ENCODE assay signal across 8 mouse cellular contexts in the genomic region with DNA sequence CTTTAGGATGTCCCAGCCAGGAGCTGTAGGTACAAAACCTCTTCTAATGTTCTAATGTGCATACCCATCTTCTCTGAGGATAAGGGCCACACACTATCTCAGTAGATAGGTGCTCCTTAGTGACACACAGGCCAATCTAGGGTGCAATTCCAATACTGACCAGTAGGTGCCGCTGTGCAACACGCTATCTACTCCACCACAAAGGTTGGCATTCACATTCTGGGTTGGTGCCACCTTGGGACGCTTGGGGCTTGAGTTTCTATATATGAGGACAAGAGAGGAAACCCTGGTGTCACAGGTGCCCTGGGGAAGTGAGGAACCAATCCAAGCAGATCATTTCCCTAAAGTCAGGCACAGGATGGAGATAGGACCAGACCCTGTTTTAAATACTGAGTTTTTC. TPM values are rescaled to one million over a fixed set of nuclear protein-coding genes. Genes with fewer than 3 reads are reported as not detected.
DNase-seq lines count a peak whose midpoint lies in the region; ATAC-seq and TF ChIP-seq lines count a peak whose summit lies in the region.

No protein-coding gene starts in this region.

- no peak for TF ChIP-seq POLR2A in kidney, adult 2 months (IDR thresholded peaks at IDR 0.05; ENCODE audit: low read depth, low read length)

- TF ChIP-seq CTCF in gastrocnemius, adult 2 months (IDR thresholded peaks at IDR 0.05): no peak; the same call in 1 of the 2 replicates
- peak; percentile 98 for TF ChIP-seq CTCF in kidney, adult 2 months (conservative IDR thresholded peaks at IDR 0.05; ENCODE audit: insufficient read depth, insufficient read length, low read depth, low read length)

- 0 out of 2 replicates have a peak, but pooled peaks cover 4% of the 10 kb centered on the region for H3K4me1 ChIP-seq in kidney, embryonic 14.5 days (ENCODE audit: control insufficient read depth, insufficient read depth, low read length)
- H3K4me1 ChIP-seq in kidney, adult 2 months (ENCODE audit: control insufficient read depth, insufficient read depth, low read length): no peaks in the 10 kb centered on the region
- no peaks in the 10 kb centered on the region for H3K4me1 ChIP-seq in limb, embryonic 11.5 days (ENCODE audit: control insufficient read depth, insufficient read depth, low read length)
- no peaks in the 10 kb centered on the region for H3K4me1 ChIP-seq in stomach, embryonic 14.5 days (ENCODE audit: control insufficient read depth, insufficient read depth, low read length)

- H3K9me3 ChIP-seq in kidney, embryonic 14.5 days (ENCODE audit: control insufficient read depth, low read length): no peaks in the 10 kb centered on the region
- no peaks in the 10 kb centered on the region for H3K9me3 ChIP-seq in limb, embryonic 11.5 days (ENCODE audit: control insufficient read depth, low read length)
- no peaks in the 10 kb centered on the region for H3K9me3 ChIP-seq in stomach, embryonic 14.5 days (ENCODE audit: control insufficient read depth, low read depth, low read length)

- intact Hi-C loops in gastrocnemius, adult 2 months (cut with DNase I): loop anchor here (1.0 kb wide), 1 partner anchor 163 kb away; no protein-coding TSS in a partner anchor

- H3K4me3 ChIP-seq in kidney, embryonic 14.5 days (ENCODE audit: low read length): no peak overlapping the region
- no peak overlapping the region for H3K4me3 ChIP-seq in gastrocnemius, adult 2 months
- no peak overlapping the region for H3K4me3 ChIP-seq in kidney, adult 2 months (ENCODE audit: insufficient read depth, low read depth, low read length)
- H3K4me3 ChIP-seq in limb, embryonic 11.5 days (ENCODE audit: low read depth, low read length): no peak overlapping the region
- H3K4me3 ChIP-seq in stomach, embryonic 14.5 days (ENCODE audit: low read depth, low read length): no peak overlapping the region

- no peak overlapping the region for H3K27ac ChIP-seq in kidney, embryonic 14.5 days (ENCODE audit: low read depth, low read length)
- H3K27ac ChIP-seq in gastrocnemius, adult 2 months: no peak overlapping the region
- no peak overlapping the region for H3K27ac ChIP-seq in kidney, adult 2 months (ENCODE audit: insufficient read depth, low read depth, low read length)
- H3K27ac ChIP-seq in limb, embryonic 11.5 days (replicated peaks; ENCODE audit: low read depth, low read length): no peak overlapping the region
- H3K27ac ChIP-seq in stomach, embryonic 14.5 days (ENCODE audit: low read length): no peak overlapping the region

- H3K9ac ChIP-seq in kidney, embryonic 14.5 days (ENCODE audit: low read depth, low read length): no peak overlapping the region
- H3K9ac ChIP-seq in limb, embryonic 11.5 days (ENCODE audit: low read length): no peak overlapping the region
- H3K9ac ChIP-seq in stomach, embryonic 14.5 days (replicated peaks; ENCODE audit: low read depth, low read length): no peak overlapping the region

- H3K4me2 ChIP-seq in kidney, embryonic 14.5 days (replicated peaks; ENCODE audit: low read depth, low read length): no peak overlapping the region
- H3K4me2 ChIP-seq in limb, embryonic 11.5 days (ENCODE audit: low read depth, severe bottlenecking): no peak overlapping the region
- no peak overlapping the region for H3K4me2 ChIP-seq in stomach, embryonic 14.5 days (replicated peaks; ENCODE audit: low read depth, low read length)

- WGBS in kidney, embryonic 14.5 days: 6% methylated on average over 3 of the region's 3 CpGs
- 3% methylated on average over 3 of the region's 3 CpGs for WGBS in kidney, adult 2 months
- 8% methylated on average over 3 of the region's 3 CpGs for WGBS in limb, embryonic 11.5 days
- WGBS in stomach, embryonic 14.5 days: 6% methylated on average over 3 of the region's 3 CpGs

- DNase-seq in kidney, adult 18-20 months: peak; percentile 90
- peak; percentile 82 for DNase-seq in gastrocnemius, adult 2 months
- DNase-seq in kidney, adult 2 months: peak; percentile 87
- peak; percentile 91 for DNase-seq in limb, embryonic 11.5 days (ENCODE audit: low spot score)
- DNase-seq in neural tube, embryonic 10.5 days (ENCODE audit: extremely low spot score, low spot score): peak; percentile 87

- 0 out of 2 replicates have a peak, but pooled peaks cover 5% of the 10 kb centered on the region for H3K36me3 ChIP-seq in kidney, embryonic 14.5 days (ENCODE audit: control insufficient read depth, insufficient read depth, low read length)
- no peaks in the 10 kb centered on the region for H3K36me3 ChIP-seq in kidney, adult 2 months (ENCODE audit: control insufficient read depth, insufficient read depth, low read length)
- H3K36me3 ChIP-seq in limb, embryonic 11.5 days (ENCODE audit: control insufficient read depth, insufficient read depth, low read length): no peaks in the 10 kb centered on the region
- H3K36me3 ChIP-seq in stomach, embryonic 14.5 days (ENCODE audit: control insufficient read depth, insufficient read depth, low read length): peaks cover 3% of the 10 kb centered on the region; the same call in 1 of the 2 replicates

- ATAC-seq in kidney, embryonic 14.5 days (ENCODE audit: low FRiP score, low TSS enrichment): no peak
- peak; percentile 96 for ATAC-seq in common myeloid progenitor, adult 5-6 weeks (replicated peaks; ENCODE audit: low read depth, poor library complexity, severe bottlenecking)
- ATAC-seq in limb, embryonic 11.5 days (ENCODE audit: insufficient number of reproducible peaks, low FRiP score, low TSS enrichment, low read depth): no peak
- ATAC-seq in stomach, embryonic 14.5 days (ENCODE audit: insufficient number of reproducible peaks, insufficient read depth, low FRiP score, low read depth): 0 out of 2 replicates have a peak, but pooled peaks have one; percentile 42

- H3K27me3 ChIP-seq in kidney, embryonic 14.5 days (ENCODE audit: control insufficient read depth, insufficient read depth, low read length): no peaks in the 10 kb centered on the region
- no peaks in the 10 kb centered on the region for H3K27me3 ChIP-seq in kidney, adult 2 months (replicated peaks; ENCODE audit: control insufficient read depth, insufficient read depth, low read length)
- H3K27me3 ChIP-seq in limb, embryonic 11.5 days (ENCODE audit: control insufficient read depth, insufficient read depth, low read length): no peaks in the 10 kb centered on the region
- H3K27me3 ChIP-seq in stomach, embryonic 14.5 days (ENCODE audit: control insufficient read depth, insufficient read depth, low read length): no peaks in the 10 kb centered on the region

RNA-seq across cellular contexts. Expression of a gene that starts 56.1 kb away (rescaled TPM):
- polyA plus RNA-seq in kidney, embryonic 14.5 days (2014; fragmentation: Nextera tagmentation; extraction: Ambion mirVana): 0.14 TPM in 1 of 2 replicates, not detected in the other
- not detected in 2 replicates for total RNA-seq in common myeloid progenitor, adult 5-6 weeks (2017)
- total RNA-seq in gastrocnemius, adult 2 months (2021): not detected
- not detected in 2 replicates for polyA plus RNA-seq in kidney, adult 2 months (2012; rRNA removed)
- polyA plus RNA-seq in limb, embryonic 11.5 days (2014; fragmentation: Nextera tagmentation; extraction: Ambion mirVana): not detected in 2 replicates
- polyA plus RNA-seq in stomach, embryonic 14.5 days (2014; fragmentation: Nextera tagmentation; extraction: Ambion mirVana): 0.10 TPM in 1 of 2 replicates, not detected in the other

Comparison
In these comparisons a context has a peak if more than half of its experiments do, and no peak if none do; other contexts are left out.
1. ATAC-seq: peak in common myeloid progenitor, adult 5-6 weeks (single experiment) and stomach, embryonic 14.5 days (single experiment); none in kidney, embryonic 14.5 days (single experiment) and limb, embryonic 11.5 days (single experiment).
2. Peak in every context shown above with its lines, with median percentiles within 50 percentile points of each other: DNase-seq.